Mouse (Mus musculus) limb, embryonic 15.5 days (tissue): ENCODE data around the gene Tmem119. TPM values are rescaled to one million over a fixed set of nuclear protein-coding genes. Genes with fewer than 3 reads are reported as not detected.
"Not testable (repeated sequence)": the region's sequence is repeated elsewhere in the genome, so short reads cannot be mapped to it uniquely, and the experiment has no call there.

Experiments used
- ATAC-seq: fragments of 200-750 bp; cut with Nextera tagmentation; 2 replicates; pipeline ENCODE4 v1.8.0; 2017; ENCODE audit warnings: low read depth, moderate TSS enrichment; ENCODE audit not compliant: insufficient number of reproducible peaks, low FRiP score, low TSS enrichment
- H3K27ac ChIP-seq: fragments of 300-500 bp; sonication (generic); 2 replicates; pipeline ENCODE4 v1.5.1; 2015; ENCODE audit warnings: moderate library complexity, mild to moderate bottlenecking, inconsistent platforms
- H3K27me3 ChIP-seq: fragments of 300-500 bp; sonication (generic); 2 replicates; pipeline ENCODE4 v1.6.1; 2015; ENCODE audit warnings: inconsistent platforms
- H3K36me3 ChIP-seq: fragments of 300-500 bp; sonication (generic); 2 replicates; pipeline ENCODE4 v1.6.1; 2015; ENCODE audit warnings: inconsistent platforms
- H3K4me1 ChIP-seq: fragments of 300-500 bp; sonication (generic); 2 replicates; pipeline ENCODE4 v1.6.1; 2015; ENCODE audit warnings: inconsistent platforms
- H3K4me2 ChIP-seq: fragments of 300-500 bp; sonication (generic); 2 replicates; pipeline ENCODE4 v1.6.1; 2015; ENCODE audit warnings: mild to moderate bottlenecking, inconsistent platforms
- H3K4me3 ChIP-seq: fragments of 300-500 bp; sonication (generic); 2 replicates; pipeline ENCODE4 v1.5.1; 2015; ENCODE audit warnings: mild to moderate bottlenecking, inconsistent platforms
- H3K9ac ChIP-seq: fragments of 300-500 bp; sonication (generic); 2 replicates; pipeline ENCODE4 v1.6.1; 2015; ENCODE audit warnings: inconsistent platforms
- H3K9me3 ChIP-seq: fragments of 300-500 bp; sonication (generic); 2 replicates; pipeline ENCODE4 v1.6.1; 2016; ENCODE audit warnings: inconsistent platforms
- WGBS: fragments of 180-500 bp; shearing (Covaris S2); methylation state at CpG from one replicate; pipeline ENCODE4 v1.1.7; 2015; 5-methylcytosine and 5-hydroxymethylcytosine counted together
- polyA plus RNA-seq: library from polyadenylated mRNA; unstranded; fragments of >200 nt; fragmentation: Nextera tagmentation; extraction: Ambion mirVana; gene quantifications from 2 replicates; pipeline ENCODE4 v1.2.1, GENCODE M21; 2015

The Tmem119 gene
- polyA plus RNA-seq, 1 experiment from 2014 or later: 204 TPM

DNA sequence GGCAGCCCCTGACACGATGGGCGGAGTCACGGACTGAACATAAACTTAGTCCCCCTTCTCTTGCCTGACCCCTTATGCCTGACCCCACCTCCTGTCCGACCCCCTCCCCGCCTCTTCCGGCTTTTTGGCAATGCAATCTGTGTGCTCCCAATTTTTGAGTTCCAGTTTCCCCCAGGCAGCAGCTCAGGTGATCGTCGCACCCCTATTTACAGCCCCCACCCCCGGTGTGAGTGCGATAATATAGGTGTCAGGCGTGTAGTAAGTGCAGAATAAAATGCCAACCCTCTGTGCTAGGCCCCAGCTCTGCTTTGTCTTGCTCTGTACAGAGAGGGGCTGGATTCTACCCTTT lies 14.7 kb upstream of the Tmem119 start:
- no peak overlapping the region for H3K27ac ChIP-seq

DNA sequence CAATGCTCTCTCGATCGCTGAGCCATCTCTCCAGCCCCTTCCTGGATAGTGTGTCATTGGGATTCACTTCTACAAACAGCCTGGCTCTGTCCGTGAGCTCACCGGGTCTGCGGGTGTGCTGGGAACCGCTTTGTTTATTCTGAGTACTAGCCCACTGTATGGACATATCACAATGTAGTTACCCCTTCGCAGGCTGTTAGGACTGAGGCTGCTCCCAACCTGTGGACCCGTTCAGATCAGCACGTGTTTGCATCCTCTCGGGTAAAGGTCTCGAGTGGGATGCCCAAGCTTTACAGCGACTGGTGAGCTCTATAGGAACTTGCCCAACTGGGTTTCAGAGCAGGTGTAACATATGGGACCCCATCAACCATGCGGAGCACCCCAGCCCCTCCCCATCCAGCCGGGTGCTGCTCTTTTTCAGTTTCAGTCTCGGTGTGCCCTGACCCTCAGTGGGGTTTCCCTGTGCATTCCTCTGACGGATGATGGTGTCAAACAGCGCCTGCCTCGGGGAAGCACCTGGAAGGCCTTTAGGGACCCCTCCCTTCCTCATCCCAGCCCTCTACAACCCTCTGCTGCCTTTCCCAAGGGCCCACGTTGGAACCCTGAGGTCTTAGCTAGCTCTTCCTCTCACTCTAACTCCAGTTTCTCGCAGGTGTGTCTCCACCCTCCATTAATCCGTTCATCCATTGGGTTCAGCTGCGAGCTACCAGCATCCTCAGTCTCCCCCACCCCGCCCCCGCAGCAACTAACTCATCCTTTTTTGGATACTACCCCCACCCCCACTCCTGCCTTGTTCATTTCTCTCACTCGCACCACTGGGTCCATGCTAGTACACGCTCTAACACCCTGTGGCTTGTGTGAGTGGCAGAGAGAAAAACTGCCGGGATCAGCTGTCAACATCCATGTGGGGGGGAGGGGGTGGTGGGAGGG lies 14.1 kb upstream of the Tmem119 start:
- Histone ChIP-seq H3K27ac (no peak overlapping the region), H3K4me2 (no peak overlapping the region), H3K4me1 (peaks cover 4% of the 10 kb centered on the region; the same call in 1 of the 2 replicates), H3K36me3 (no peaks in the 10 kb centered on the region), H3K27me3 (no peaks in the 10 kb centered on the region), H3K4me3 (no peak overlapping the region), H3K9me3 (peaks cover 9% of the 10 kb centered on the region; the same call in 1 of the 2 replicates), H3K9ac (no peak overlapping the region)
- ATAC-seq: no peak
- 32% methylated on average over 27 of the region's 27 CpGs for WGBS

More for the DNA sequence above, 14.7 kb upstream of the Tmem119 start:
- H3K4me1 ChIP-seq: peaks cover 4% of the 10 kb centered on the region; the same call in 1 of the 2 replicates
- no peak overlapping the region for H3K9ac ChIP-seq
- no peak for ATAC-seq
- no peak overlapping the region for H3K4me2 ChIP-seq
- 47% methylated on average over 11 of the region's 11 CpGs for WGBS
- H3K9me3 ChIP-seq: peaks cover 9% of the 10 kb centered on the region; the same call in 1 of the 2 replicates
- no peaks in the 10 kb centered on the region for H3K36me3 ChIP-seq
- H3K27me3 ChIP-seq: no peaks in the 10 kb centered on the region
- no peak overlapping the region for H3K4me3 ChIP-seq

DNA sequence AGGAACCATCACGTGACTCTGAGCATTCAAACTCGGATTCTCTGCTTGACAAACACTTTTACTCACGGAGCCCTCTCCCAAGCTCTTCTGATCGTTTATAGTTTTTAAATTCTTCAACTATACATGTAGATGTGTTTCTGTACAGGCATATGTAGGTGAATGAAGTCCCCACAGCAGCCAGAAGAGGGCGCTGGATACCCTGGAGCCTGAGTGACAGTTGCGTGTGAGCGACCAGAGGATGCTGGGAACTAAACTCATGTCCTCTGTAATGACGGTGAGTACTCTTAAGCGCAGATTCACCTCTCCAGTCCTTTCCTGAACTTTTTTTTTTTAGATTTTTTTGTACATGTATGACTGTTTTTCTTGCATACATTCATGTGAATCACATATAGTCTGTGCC lies 13.3 kb upstream of the Tmem119 start:
- Histone ChIP-seq H3K9me3 (peaks cover 9% of the 10 kb centered on the region; the same call in 1 of the 2 replicates), H3K27ac (no peak overlapping the region), H3K4me3 (no peak overlapping the region), H3K4me2 (no peak overlapping the region), H3K27me3 (no peaks in the 10 kb centered on the region), H3K4me1 (peaks cover 10% of the 10 kb centered on the region), H3K36me3 (no peaks in the 10 kb centered on the region), H3K9ac (no peak overlapping the region)
- ATAC-seq: no peak
- 20% methylated on average over 9 of the region's 9 CpGs for WGBS

DNA sequence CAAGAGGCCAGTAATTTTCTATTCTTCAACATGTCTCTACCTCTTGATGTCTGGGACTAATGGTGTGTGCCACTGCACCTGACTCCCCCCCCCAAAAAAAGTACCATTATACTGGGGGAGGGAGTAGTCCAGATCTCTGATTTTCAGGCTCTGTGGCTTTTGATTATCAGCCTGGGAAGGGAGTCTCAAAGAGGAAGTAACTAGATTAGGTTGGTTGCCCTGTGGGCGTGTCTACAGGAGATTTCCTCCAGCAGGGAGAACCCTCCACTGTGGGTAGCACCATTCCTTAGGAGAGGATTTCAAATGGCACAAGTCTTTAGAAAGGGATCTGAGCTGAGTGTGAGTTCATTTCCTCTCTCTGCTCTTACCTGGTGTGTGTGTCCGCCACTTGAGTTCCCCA lies 12.3 kb upstream of the Tmem119 start:
- Histone ChIP-seq H3K4me2 (no peak overlapping the region), H3K36me3 (no peaks in the 10 kb centered on the region), H3K4me1 (peaks cover 19% of the 10 kb centered on the region), H3K27ac (no peak overlapping the region), H3K4me3 (no peak overlapping the region), H3K27me3 (no peaks in the 10 kb centered on the region), H3K9ac (no peak overlapping the region), H3K9me3 (peaks cover 9% of the 10 kb centered on the region; the same call in 1 of the 2 replicates)
- 90% methylated on average over 2 of the region's 2 CpGs for WGBS
- no peak for ATAC-seq

DNA sequence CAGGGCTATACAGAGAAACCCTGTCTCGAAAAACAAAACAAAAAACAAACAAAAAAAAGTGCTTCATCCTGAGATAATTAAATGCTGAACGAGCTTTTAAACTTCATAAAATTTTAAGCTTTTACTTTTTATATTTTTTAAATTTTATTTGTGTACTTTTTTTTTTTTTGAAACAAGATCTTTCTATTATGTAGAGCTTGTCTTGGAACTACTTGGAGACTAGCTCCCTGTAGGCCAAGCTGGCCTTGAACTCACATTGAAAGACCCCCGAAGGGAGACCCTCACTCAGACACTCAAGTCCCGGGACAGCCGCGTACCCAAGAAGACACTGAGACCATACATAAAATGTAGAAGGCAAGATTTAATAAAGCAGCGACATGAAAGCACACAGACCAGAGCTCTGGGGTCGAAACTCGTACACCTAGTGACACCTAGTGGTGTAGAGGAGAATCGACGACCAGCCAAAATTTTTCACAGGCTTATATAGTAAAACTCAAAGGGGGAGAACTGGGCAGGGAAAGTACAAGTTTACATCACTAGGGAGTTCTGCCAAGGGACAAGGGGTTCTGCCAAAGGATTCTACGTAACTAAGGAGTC lies 11.6 kb upstream of the Tmem119 start:
- H3K4me2 ChIP-seq, H3K9me3 ChIP-seq, H3K9ac ChIP-seq, H3K36me3 ChIP-seq, H3K27ac ChIP-seq, ATAC-seq, H3K4me3 ChIP-seq, H3K27me3 ChIP-seq: not testable (repeated sequence)
- 16% methylated on average over 11 of the region's 12 CpGs for WGBS
- peaks cover 26% of the 10 kb centered on the region for H3K4me1 ChIP-seq

DNA sequence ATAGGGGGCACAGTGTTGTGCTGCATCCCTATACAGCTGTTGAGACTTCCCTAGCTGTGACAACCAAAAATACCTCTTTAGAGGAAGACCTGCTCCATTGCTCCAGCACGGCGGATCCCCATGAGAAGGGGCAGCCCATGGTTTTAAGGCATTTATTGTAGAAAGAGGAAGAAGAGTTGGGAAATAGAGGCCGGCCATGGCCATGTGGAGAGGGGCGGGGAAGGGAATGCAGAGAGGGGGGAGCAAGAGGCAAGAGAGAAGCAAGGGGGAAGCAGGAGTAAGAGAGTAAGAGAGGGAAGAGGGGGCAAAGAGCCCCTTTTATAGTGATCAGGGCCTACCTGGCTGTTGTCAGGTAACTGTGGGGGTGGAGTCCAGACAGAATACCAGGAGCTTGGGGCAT lies 9.8 kb upstream of the Tmem119 start:
- WGBS: 94% methylated on average over 4 of the region's 4 CpGs
- no peaks in the 10 kb centered on the region for H3K27me3 ChIP-seq
- no peaks in the 10 kb centered on the region for H3K36me3 ChIP-seq
- ATAC-seq: no peak
- no peak overlapping the region for H3K4me2 ChIP-seq
- H3K9me3 ChIP-seq: peaks cover 9% of the 10 kb centered on the region; the same call in 1 of the 2 replicates
- H3K27ac ChIP-seq: no peak overlapping the region
- no peak overlapping the region for H3K9ac ChIP-seq
- peaks cover 31% of the 10 kb centered on the region for H3K4me1 ChIP-seq
- no peak overlapping the region for H3K4me3 ChIP-seq

DNA sequence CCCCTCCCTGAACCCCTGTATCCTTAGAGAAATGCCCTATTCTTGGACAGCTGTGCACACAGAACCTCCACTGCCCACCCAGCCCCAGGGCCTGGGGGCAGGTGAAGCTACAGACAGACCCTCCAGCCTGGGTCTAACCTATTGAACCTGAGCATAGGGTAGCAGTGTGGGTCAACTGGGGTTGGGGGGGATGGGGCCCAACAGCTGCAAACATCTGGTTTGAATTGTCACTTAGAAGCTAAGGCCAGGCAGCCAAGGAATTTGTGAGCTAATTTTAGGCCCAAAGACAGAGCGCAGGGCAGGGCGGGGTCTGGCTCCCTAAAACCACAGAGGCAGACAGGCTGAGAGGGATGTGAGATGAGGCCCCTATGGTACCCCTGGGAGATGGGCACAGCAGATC lies 7.9 kb upstream of the Tmem119 start:
- H3K9ac ChIP-seq: no peak overlapping the region
- 19% methylated on average over 2 of the region's 2 CpGs for whole genome bisulfite sequencing

DNA sequence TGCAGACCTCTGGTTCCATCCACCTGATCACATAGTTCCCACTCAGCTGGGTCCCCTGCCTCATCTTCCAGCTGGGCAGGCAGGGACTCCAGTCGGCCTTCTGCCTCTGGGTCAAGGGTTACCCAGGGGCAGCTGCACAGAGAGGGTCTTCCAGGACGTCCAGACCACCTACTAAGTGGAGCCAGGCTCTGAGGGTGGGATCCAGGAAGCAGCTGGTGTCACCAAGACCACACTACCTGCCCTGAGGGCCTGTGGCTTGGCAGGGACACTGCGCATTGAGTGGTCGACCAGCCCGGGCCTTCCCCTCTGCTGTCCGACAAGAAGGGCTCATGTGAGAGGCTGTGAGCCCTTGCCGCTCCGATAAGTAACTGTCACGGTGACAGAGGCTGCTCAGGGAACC lies 7.4 kb upstream of the Tmem119 start:
- peaks cover 9% of the 10 kb centered on the region; the same call in 1 of the 2 replicates for H3K9me3 ChIP-seq
- no peak overlapping the region for H3K9ac ChIP-seq
- H3K4me1 ChIP-seq: peaks cover 46% of the 10 kb centered on the region
- H3K27me3 ChIP-seq: no peaks in the 10 kb centered on the region
- H3K4me2 ChIP-seq: no peak overlapping the region
- peak overlapping the region; percentile 59 for H3K27ac ChIP-seq
- H3K4me3 ChIP-seq: no peak overlapping the region
- no peaks in the 10 kb centered on the region for H3K36me3 ChIP-seq
- 21% methylated on average over 9 of the region's 9 CpGs for WGBS
- no peak for ATAC-seq

More for the DNA sequence above, 7.9 kb upstream of the Tmem119 start:
- H3K9me3 ChIP-seq: peaks cover 9% of the 10 kb centered on the region; the same call in 1 of the 2 replicates
- ATAC-seq: 0 out of 2 replicates have a peak, but pooled peaks have one; percentile 35
- H3K4me3 ChIP-seq: no peak overlapping the region
- peak overlapping the region; percentile 59 for H3K27ac ChIP-seq
- H3K4me1 ChIP-seq: peaks cover 43% of the 10 kb centered on the region
- H3K27me3 ChIP-seq: no peaks in the 10 kb centered on the region
- H3K36me3 ChIP-seq: no peaks in the 10 kb centered on the region
- H3K4me2 ChIP-seq: no peak overlapping the region

DNA sequence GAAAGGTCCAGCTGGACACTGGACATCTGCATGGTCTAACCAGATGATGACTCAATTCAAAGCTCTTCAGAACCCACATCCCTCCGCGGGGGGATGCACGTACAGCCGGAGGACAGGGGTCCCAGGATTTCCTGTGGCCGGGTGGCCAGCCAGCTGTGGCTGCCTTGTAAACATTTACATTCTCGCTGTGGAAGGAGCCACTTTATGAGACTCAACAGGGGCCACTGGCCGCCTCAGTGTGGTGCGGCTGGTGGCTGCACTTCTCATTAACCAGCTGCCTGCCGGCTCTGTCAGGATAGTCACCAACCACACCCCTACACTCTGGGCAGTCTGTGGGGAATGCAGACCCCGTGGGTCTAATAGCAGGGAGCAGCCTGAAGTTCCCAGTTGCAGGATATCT lies 6.1 kb upstream of the Tmem119 start:
- Histone ChIP-seq H3K4me2 (no peak overlapping the region), H3K36me3 (no peaks in the 10 kb centered on the region), H3K27me3 (no peaks in the 10 kb centered on the region), H3K4me1 (peaks cover 48% of the 10 kb centered on the region), H3K27ac (no peak overlapping the region), H3K9me3 (peaks cover 9% of the 10 kb centered on the region; the same call in 1 of the 2 replicates), H3K9ac (no peak overlapping the region), H3K4me3 (no peak overlapping the region)
- 13% methylated on average over 10 of the region's 10 CpGs for WGBS
- ATAC-seq: no peak

DNA sequence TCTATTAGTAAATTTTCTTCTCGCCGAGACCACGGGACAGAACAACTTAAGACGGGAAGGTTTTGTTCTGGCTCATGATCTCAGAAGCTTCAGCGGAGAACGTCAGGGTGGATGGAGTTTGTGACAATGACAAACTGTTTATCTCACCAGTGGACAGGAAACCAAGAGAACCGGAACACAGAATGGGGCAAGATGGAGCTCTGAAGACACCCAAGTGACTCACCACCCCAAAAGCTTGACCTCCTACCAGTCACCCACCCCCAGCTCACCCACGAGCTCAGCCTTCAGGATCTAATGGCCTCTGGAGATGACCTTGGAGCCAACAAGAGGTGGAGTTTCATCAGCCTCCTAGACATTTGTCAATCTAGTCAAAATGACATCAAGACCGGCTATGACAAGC lies 5.0 kb upstream of the Tmem119 start:
- no peak overlapping the region for H3K9ac ChIP-seq
- no peak for ATAC-seq
- H3K9me3 ChIP-seq: 0 out of 2 replicates have a peak, but pooled peaks cover under 1% of the 10 kb centered on the region
- 62% methylated on average over 9 of the region's 9 CpGs for WGBS
- H3K27ac ChIP-seq: no peak overlapping the region
- H3K4me2 ChIP-seq: no peak overlapping the region
- no peaks in the 10 kb centered on the region for H3K36me3 ChIP-seq
- no peak overlapping the region for H3K4me3 ChIP-seq
- H3K27me3 ChIP-seq: no peaks in the 10 kb centered on the region
- H3K4me1 ChIP-seq: peaks cover 56% of the 10 kb centered on the region

DNA sequence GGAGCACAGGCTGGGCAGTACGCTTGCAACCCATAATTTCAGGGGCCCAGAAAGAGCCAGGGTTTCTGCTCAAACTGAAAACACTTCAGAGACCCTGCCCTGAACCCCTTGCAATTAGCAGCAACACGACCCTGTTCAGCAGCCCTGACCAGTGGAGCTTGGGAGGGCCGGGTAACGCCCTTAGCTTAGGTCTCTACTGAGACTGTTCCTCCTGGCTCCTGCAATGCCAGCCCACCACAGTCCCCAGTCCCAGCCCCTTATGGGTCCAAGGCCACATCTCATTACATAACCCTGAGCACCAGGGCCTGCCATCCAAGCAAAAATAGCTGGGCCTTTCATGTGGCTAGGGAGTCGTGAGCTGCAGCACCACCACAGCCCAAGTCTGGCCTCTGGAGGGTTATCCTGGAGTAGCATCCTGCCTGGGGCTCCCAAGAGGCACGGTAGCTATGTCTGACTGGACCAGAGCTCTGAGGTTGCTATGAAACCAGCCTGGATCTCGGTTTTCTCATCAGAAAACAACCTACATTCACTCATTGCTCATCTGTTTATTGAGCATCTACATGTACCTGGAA lies 4.2 kb upstream of the Tmem119 start:
- Histone ChIP-seq H3K9ac (no peak overlapping the region), H3K4me2 (no peak overlapping the region), H3K27ac (peak overlapping the region; percentile 54; the same call in 1 of the 2 replicates), H3K4me3 (no peak overlapping the region), H3K9me3 (no peaks in the 10 kb centered on the region), H3K4me1 (peaks cover 58% of the 10 kb centered on the region), H3K27me3 (no peaks in the 10 kb centered on the region), H3K36me3 (no peaks in the 10 kb centered on the region)
- WGBS: 38% methylated on average over 7 of the region's 7 CpGs
- 0 out of 2 replicates have a peak, but pooled peaks have one; percentile 12 for ATAC-seq

DNA sequence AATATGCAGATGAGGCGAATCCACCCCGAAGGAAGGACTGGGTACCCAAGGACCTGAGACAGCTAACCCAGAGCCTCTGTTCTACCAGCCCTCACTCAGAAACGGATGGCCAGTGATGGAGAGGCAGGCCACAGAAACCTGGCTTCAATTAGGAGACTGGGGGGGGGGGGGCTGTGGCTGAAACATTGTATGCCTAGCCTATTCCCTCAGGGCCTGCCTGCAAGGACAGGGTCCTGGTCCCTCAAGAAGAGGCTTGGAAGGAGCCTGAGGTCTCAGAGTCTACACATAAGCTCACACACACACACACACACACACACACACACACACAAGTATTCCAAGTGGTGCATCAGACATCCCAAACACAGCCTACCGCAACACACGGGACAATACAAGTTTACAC lies 625 bp downstream of the Tmem119 start:
- peak overlapping the region; percentile 61 for H3K4me2 ChIP-seq
- WGBS: 18% methylated on average over 5 of the region's 5 CpGs
- peak overlapping the region; percentile 92 for H3K27ac ChIP-seq
- H3K36me3 ChIP-seq: peaks cover 11% of the 10 kb centered on the region
- no peaks in the 10 kb centered on the region for H3K27me3 ChIP-seq
- H3K4me3 ChIP-seq: peak overlapping the region; percentile 56
- no peak for ATAC-seq
- H3K4me1 ChIP-seq: peaks cover 68% of the 10 kb centered on the region
- H3K9ac ChIP-seq: peak overlapping the region; percentile 53
- no peaks in the 10 kb centered on the region for H3K9me3 ChIP-seq
